Mouse (Mus musculus): ENCODE results near the gene Gpr1.
"Not testable (repeated sequence)": the region's sequence is repeated elsewhere in the genome, so short reads cannot be mapped to it uniquely, and the experiment has no call there.

Gpr1 gene

DNA sequence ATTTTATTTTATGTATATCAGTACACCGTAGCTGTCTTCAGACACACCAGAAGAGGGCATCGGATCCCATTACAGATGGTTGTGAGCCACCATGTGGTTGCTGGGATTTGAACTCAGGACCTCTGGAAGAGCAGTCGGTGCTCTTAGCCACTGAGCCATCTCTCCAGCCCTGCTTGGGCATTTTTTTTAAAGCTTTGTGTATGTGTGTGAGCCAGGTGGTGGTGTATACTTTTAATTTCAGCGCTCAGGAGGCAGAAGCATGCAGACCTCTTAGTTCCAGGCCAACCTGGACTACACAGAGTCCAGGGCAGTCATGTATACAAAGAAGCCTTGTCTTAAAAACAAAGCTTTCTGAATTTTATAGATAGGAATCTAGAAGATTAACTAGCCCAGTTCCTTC is 33.8 kb downstream of the Gpr1 start:
- peak; percentile 14 for DNase-seq (ENCODE audit: low read depth)

DNA sequence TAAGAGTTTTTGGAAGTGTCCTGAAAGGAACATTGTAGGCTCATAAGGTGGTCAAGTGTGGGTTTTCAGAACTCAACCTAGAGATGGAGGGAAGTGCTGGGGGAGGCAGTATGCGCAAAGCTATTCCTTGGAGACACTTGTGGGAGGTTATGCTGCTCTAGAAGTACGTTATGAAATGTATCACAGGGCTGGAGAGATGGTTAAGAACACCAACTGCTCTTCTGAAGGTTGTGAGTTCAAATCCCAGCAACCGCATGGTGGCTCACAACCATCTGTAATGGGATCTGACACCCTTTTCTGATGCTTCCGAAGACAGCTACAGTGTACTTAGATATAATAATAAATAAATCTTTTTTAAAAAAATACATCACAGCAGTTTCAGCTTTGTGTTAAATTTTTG is 34.2 kb downstream of the Gpr1 start:
- DNase-seq (ENCODE audit: low read depth) = no peak

DNA sequence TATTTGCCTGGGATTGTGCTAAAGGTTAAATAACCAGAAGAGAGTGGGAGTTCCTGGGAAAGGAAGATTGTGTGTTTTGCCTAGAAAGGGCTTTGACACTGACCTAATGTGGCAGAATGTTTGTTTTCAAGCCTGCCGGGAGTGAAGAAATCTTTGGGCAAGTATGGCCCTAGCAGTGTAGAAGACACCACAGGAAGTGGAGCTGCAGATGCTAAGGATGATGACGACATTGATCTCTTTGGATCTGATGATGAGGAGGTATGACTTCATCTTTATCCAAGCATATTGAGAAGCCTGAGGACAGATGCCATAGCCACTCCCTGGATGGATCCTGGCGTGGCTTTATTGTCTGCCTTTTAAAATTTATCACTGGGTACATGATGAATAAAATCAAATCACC is 36.0 kb downstream of the Gpr1 start:
- no peak for DNase-seq (ENCODE audit: low read depth)

DNA sequence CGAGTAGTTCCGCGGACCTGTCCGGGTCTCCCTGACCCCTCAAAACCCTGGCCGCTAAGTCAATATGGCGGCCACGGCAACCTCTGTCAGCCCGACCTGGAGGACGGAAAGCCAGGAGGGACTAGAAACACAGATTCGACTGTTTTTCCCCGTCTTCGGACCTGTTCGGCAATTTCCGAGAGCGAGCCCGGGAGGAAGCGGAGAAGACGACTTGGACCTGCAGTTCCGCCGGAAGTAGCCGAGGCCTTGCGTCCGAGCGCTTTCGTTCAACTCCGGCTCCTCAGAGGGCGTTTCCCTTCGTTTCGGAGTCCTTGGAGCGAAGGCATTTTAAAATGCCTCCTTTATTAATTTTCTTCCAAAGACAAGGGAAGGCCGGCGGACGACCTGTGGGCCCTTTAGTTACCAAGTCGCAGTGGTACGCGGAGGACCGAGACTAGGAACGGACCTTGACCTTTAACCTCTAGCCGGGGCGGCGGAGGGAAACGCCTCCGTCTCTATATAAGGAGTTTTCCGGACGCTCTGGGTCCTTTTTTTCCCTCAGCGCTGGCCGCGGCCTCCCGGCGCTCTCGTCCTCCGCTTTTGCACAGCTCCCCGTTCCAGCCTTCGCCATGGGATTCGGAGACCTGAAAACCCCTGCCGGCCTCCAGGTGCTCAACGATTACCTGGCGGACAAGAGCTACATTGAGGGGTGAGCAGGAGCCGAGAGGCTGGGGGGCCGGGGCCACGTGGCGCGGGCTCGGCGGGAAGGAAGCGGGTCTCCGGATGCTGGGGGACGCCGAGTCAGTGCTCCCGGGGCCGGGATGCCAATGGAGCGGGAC is 37.5 kb downstream of the Gpr1 start, which contains the start of the genes Eef1b2 and Ndufs1:
Gene Eef1b2 (plus strand): TSS at position 222 of the 818 bp plus-strand sequence.
Gene Ndufs1 (minus strand): TSS at position 230 of the 818 bp plus-strand sequence.
- DNase-seq (ENCODE audit: low read depth) = peak; percentile 95

DNA sequence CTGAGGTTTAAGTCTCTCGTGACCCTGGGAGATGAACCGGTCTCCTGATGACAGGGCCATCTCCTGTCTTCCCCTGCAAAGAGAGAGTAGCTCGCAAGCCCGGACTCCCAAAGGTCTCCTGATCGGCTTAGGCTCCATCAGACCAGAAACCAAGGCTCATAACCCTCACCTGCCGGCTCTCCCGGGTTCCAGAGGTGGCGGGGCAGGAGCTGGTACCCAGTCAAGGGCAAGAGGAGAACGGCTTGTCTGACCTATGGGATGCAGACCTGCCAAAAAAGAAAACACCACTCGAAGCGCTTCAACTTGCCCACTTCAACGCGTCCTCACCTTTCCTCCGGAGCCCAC is 38.1 kb downstream of the Gpr1 start:
- no peak for DNase-seq (ENCODE audit: low read depth)

DNA sequence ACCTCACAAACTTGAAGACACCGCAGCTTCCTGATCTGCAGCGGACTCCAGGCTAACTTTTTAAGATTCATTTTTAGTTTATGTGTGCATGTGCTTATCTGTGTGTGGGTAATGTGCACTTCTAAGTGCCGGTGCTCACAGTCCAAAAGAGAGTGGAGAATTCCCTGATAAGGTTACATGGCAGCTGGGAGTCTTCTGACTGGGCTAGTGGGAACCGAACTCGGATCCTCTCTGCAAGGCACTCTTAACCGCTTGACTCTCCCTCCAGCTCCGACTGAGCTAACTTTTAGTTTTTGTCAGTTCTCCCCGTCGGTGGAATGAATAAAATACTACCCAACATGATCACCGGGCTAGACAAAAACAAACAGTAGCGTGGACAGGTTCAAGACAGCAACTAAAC is 38.5 kb downstream of the Gpr1 start:
- DNase-seq (ENCODE audit: low read depth) = no peak

DNA sequence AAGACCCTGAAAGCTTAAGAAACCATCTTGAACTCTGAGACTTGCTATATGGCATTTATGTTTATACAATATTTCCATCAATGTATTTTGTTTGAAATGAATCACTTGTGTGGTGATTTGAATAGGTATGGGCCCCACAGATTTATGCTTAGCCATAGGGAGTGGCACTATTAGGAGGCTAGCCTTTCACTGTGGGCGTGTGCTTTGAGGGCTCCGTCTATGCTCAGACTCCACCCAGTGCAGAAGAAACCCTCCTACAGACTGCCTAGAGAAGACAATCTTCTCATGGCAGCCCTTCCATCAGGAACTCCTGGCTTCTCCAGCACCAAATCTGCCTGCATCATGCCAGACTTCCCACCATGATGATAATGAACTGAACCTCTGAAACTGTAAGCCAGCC is 45.7 kb downstream of the Gpr1 start:
- no peak for DNase-seq (ENCODE audit: low read depth)

DNA sequence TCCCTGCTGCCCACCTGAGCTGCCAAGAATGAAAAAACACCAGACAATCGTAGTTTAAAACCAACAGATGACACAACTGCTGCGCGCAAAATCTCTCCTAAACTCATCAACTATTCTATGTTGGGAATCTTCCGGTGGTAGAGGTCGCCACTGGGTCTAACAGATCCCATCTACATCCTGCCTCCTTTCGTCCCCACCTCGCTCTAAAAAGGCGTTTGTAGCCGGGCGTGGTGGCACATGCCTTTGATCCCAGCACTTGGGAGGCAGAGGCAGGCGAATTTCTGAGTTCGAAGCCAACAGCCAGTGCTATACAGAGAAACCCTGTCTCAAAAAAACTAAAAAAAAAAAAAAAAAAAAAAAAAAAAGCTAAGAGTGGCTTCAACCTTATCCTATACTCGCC is 74.1 kb downstream of the Gpr1 start:
- no peak for DNase-seq (ENCODE audit: low read depth)

DNA sequence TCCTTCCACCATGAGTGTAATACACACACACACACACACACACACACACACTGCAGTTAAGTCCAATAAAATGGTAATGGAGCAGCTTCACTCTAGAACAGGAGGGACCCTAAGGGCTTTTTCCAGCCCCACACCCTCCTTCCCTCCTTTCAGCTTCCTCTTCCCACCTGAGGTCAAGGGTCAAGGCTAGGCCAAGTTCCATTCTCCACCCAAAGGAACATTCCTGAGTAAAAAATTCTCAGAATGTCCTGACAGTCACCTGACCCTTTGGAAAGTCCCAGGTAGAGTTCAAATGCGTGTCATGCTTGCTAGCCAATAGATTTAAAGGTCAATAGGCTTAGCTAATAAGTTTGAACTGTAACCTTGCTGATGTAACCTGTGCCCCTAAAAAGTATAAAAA is 75.8 kb downstream of the Gpr1 start:
- not testable (repeated sequence) for DNase-seq (ENCODE audit: low read depth)

DNA sequence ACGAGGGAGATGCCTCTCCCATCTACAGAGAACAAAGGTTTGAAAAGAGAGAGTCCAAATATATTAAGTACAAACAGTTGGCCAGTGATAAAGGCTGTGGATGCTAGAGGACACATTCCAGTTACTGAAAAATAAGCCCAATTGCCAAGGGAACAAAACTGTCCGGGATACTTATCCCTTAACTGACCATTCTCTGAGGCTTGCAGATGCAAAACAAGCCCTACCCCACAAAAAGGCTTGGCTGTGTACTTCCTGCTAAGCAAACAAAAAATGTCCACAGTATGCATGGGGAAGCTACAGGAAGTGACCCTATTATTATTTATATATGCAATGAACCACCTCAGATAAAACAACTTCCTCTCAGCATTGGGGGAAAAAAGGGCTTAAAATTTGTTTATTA is 76.4 kb downstream of the Gpr1 start:
- DNase-seq (ENCODE audit: low read depth) = no peak

DNA sequence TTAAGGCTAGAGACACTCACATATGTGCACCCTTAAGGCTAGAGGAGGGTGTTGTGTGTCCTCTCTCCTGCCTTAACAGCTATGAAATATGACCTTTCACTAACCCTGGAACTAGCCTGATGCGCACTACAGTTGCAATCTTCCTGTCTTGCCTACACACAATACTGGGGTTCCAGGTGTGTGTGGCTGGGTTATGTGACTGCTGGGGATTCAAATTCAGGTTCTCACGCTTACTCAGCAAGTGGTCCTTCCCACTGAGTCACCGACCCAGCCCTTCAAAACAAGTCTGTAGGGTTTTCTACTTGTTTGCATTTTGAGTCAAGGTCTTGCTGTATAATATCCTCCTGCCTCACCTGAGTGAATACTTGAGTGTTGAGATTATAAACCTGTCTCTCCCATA is 79.8 kb downstream of the Gpr1 start:
- DNase-seq (ENCODE audit: low read depth) = no peak
